Mouse (Mus musculus) erythroblast, embryonic 14.5 days (primary cell): ENCODE results near the gene Tsen2.

Source experiments
- GATA1 ChIP-seq: IDR thresholded peaks from 2 replicates; pipeline ENCODE4 v1.6.1; 2012; ENCODE audit warnings: low read length, inconsistent platforms, mixed read lengths
- TAL1 ChIP-seq: IDR thresholded peaks from 3 replicates; pipeline ENCODE4 v1.6.1; 2012; ENCODE audit warnings: low read length, inconsistent platforms, mixed read lengths

- TF ChIP-seq GATA1 (no peak), TAL1 (no peak)
Observed at GRCm38 (mm10) chr6:115503549-115504159, 40.8 kb upstream of the Tsen2 start.
